Mouse (Mus musculus): Measurements from ENCODE around the gene Pfas. TPM values are rescaled to one million over a fixed set of nuclear protein-coding genes. Genes with fewer than 3 reads are reported as not detected.
"Not testable (repeated sequence)": the region's sequence is repeated elsewhere in the genome, so short reads cannot be mapped to it uniquely, and the experiment has no call there.

Gene Pfas
- total RNA-seq, 2 experiments from 2014 or later = 16.1 to 24.2 TPM

DNA sequence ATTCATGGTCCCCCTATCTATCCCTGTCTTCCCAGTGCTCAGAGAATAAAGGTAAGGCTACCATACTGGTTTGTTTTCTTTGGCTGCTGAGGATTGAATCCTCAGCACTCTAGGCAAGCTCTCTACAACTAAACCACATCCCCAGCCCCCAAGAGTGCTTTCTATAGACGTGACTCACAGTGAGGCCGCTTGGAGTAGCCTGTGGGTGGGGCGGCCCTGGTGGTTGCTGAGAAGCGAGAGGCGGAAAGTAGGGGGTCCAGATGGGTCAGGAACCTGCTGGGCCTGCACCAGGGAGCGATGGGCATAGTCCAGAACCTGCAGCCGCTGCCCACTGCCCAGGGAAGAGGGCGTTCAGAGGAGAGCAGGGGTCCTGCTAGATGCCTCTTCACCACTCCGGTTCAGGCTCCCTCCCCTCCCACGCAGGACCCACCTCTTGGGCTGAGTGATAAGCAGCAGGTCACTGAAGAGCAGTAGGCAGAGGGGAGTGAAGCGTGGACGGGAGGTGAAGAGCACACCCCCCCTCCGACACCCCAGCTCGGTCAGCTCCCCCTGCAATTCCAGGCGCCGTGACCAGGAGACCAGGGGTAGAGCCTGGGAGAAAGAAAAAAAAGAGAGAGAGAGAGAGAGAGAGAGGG lies 61.3 kb downstream of the Pfas start:
- DNase-seq (ENCODE audit: low spot score in 2 of 2) = peak; percentile 64 to 73
- intact Hi-C loops (cut with DNase I) = no loop called here

DNA sequence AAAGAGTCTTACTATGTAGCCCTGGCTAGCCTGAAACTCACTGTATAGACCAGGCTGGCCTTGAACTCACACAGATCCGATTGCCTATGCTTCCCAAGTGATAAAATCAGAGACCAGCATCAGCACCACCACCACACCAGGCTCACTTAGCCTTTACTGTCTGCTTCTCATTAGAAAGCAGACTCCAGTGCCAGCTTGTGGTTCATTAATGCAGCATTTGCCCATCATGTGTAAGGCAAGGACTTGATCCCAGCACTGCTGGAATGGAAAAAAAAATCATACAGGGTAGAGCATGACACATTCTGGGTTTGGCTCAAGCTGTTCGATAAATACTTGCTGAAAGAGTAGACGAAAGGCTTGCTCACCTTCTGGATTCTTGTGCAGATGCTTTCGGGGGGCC lies 62.3 kb downstream of the Pfas start:
- DNase-seq (ENCODE audit: low spot score in 2 of 2) = no peak
- intact Hi-C loops (cut with DNase I) = no loop called here

DNA sequence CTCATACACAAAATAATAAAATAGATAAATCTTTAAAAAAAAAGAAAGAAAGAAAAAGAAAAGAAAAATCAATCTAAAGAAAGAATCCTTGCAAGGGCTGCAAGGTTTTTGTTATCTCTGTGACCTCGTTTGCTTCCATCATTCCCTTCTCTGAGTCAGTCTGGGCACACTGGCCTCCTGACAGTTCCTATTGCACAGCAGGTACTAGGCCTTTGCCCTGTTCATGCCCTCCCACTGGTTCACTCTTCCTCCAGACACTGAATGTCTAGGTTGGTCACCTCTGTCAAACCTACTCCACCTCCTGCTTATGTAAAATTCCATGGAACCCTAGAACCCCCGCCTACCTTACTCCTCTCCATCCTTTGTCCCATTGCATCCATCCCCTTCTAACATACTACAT lies 63.0 kb downstream of the Pfas start:
- intact Hi-C loops (cut with DNase I) = no loop called here
- DNase-seq (ENCODE audit: low spot score in 2 of 2) = no peak

DNA sequence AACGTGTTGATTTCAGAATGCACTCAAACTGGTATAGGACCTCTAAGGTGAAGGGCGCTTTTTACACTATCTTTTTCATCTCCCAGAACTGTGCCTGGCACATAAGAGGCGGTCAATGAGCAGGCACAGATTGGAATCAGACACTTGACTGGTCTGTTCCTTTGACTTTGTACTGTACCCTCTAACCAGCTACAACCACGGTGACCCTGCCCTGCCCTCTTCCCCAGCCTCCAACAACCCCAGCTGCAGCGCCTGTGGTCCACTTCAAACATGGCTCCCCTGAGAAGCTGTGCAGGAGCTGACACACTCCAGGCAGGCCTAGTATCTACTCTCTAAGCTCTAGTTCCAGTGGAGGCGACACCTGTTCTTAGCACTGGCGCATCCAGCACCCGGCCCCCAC lies 65.5 kb downstream of the Pfas start:
- DNase-seq (ENCODE audit: low spot score in 2 of 2) = no peak
- intact Hi-C loops (cut with DNase I) = no loop called here

DNA sequence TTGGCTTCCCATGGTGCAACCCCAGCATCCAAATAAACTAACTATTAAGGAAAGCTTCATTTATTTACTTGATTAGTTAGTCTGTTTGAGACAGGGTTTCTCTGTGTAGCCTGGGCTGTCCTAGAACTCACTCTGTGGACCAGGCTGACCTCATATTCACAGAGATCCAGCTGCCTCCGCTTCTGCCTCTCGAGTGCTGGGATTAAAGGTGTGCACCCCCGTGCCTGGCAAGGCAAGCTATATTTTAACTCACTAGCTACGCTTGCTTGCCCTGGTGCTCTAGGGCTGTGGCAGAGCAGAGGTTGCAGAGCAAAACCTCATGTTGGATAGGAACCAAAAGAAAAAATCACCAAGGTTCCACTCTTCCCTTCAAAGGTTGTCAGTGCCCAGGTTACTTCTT lies 67.7 kb downstream of the Pfas start:
- DNase-seq (ENCODE audit: low spot score in 2 of 2) = no peak
- intact Hi-C loops (cut with DNase I) = no loop called here

DNA sequence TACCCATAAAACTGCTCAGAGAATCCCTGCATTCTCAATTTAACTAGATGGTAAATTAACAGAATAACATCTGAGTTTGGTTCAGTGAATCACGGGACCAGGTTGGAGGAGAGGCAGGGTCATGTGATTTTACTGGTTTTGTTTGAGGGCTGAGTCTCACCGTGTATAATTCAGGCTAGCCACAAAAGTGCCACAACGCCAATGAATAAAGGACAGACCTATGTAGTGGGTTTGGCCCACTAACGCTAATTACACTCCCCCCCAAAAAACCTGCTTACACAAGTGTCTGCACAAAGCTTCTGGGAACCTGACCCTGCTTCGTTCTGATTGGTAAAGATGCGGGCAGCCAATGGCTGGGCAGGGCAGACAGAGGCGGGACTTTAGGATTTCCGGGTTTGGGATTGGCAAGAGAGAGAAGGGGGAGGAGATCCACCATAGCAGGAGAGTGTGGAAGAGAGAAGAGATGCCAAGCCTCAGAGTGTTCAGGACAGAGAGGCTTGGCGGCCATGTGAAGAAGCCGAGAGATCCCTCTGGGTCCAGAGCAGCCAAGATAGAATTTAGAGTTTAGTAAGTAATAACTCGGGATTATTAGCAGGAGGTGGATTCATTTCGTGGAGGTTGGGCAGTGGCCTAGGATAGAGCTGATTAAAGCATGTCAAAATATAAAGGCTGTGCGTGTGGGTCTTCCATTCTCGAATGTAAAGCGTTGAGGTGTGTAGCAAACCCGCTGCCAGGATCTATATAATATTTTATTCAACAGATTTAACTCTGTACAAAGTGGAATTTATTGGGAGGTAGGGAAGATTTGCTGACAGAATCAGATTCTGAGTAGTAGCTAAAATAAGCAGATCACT lies 68.6 kb downstream of the Pfas start:
- peak; percentile 86 to 87 for DNase-seq (ENCODE audit: low spot score in 2 of 2)
- intact Hi-C loops (cut with DNase I) = loop anchor here (5.0 kb wide), 1 partner anchor 37 kb away; the partner anchor contains the start of gene Rpl26

DNA sequence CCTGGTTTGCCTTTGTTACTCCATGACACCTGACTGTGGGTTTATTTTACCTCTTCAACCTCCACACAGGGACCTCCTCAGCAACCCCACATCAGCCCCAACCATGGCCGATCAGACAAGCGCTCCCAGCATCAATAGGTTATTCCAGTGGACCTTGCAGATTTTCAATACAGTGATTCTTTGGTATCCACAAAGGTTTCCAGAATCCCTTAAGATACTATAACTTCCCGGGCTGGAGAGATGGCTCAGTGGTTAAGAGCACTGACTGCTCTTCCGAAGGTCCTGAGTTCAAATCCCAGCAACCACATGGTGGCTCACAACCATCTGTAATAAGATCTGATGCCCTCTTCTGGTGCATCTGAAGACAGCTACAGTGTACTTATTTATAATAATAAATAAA lies 71.3 kb downstream of the Pfas start:
- not testable (repeated sequence) for DNase-seq (ENCODE audit: low spot score in 2 of 2)
- intact Hi-C loops (cut with DNase I) = loop anchor here (5.0 kb wide), 1 partner anchor 35 kb away; the partner anchor contains the start of gene Rpl26

Small RNA genes within 50 kb of the gene (microRNA-seq; reads per million reads assigned to microRNA genes)
- gene Mir3062 = not detected

Other genes starting within 250 kb of the Pfas start
- gene Ndel1, start 136.6 kb downstream of the Pfas start, total RNA-seq (2021) = 100 to 1,000 TPM; 104 to 106 TPM
- not detected for gene Rnf222, start 119.9 kb downstream of the Pfas start, total RNA-seq (2021)
- 100 to 1,000 TPM; 695 to 749 TPM for gene Rpl26, start 106.9 kb downstream of the Pfas start, total RNA-seq (2021)
- gene Odf4, start 81.4 kb downstream of the Pfas start, total RNA-seq (2021) = under 1 TPM; 0.47 to 0.70 TPM
- gene Arhgef15, start 51.0 kb downstream of the Pfas start, total RNA-seq (2021) = 10 to 100 TPM; 16.5 to 26.9 TPM
- gene Slc25a35, start 40.3 kb downstream of the Pfas start, total RNA-seq (2021) = 1 to 10 TPM; 5.7 to 6.1 TPM
- 10 to 100 TPM; 13.7 to 18.6 TPM for gene Rangrf, start 33.3 kb downstream of the Pfas start, total RNA-seq (2021)
- 10 to 100 TPM; 38.1 to 40.5 TPM for gene Ctc1, start 7.5 kb upstream of the Pfas start, total RNA-seq (2021)
- gene Aurkb, start 37.2 kb upstream of the Pfas start, total RNA-seq (2021) = 1 to 10 TPM in 1 of 2 experiments, under 1 TPM in 1; 0.43 to 1.1 TPM
- gene Borcs6, start 51.3 kb upstream of the Pfas start, total RNA-seq (2021) = 10 to 100 TPM; 30.7 to 38.4 TPM
- 10 to 100 TPM; 19.5 to 20.5 TPM for gene Tmem107, start 62.3 kb upstream of the Pfas start, total RNA-seq (2021)
- gene Vamp2, start 80.0 kb upstream of the Pfas start, total RNA-seq (2021) = 1,000 to 10,000 TPM; 1,090 to 1,186 TPM
- 100 to 1,000 TPM; 106 to 122 TPM for gene Per1, start 86.8 kb upstream of the Pfas start, total RNA-seq (2021)
- 1 to 10 TPM in 1 of 2 experiments, under 1 TPM in 1; 0.79 to 1.3 TPM for gene Hes7, start 111.9 kb upstream of the Pfas start, total RNA-seq (2021)
- under 1 TPM; 0.52 to 0.75 TPM for gene 9130213A22Rik, start 114.1 kb upstream of the Pfas start, total RNA-seq (2021)
- 1 to 10 TPM; 4.3 to 6.8 TPM for gene Aloxe3, start 117.4 kb upstream of the Pfas start, total RNA-seq (2021)
- 1 to 10 TPM; 6.0 to 6.1 TPM for gene Alox12b, start 148.5 kb upstream of the Pfas start, total RNA-seq (2021)
- 1 to 10 TPM; 4.2 to 6.5 TPM for gene Alox8, start 189.4 kb upstream of the Pfas start, total RNA-seq (2021)
- 1 to 10 TPM in 1 of 2 experiments, under 1 TPM in 1; 0.84 to 1.2 TPM for gene Gucy2e, start 228.6 kb upstream of the Pfas start, total RNA-seq (2021)